Mouse (Mus musculus): Measurements from ENCODE around the gene Fzd7. TPM values are rescaled to one million over a fixed set of nuclear protein-coding genes. Genes with fewer than 3 reads are reported as not detected.

Gene Fzd7
- polyA plus RNA-seq, 1 experiment from 2014 or later = 4.2 TPM

GRCm38 (mm10) chr1:59475618-59476017 is 6.6 kb upstream of the Fzd7 start:
- Histone ChIP-seq H3K27ac (replicated peaks; ENCODE audit: low read depth, low read length) (no peak overlapping the region), H3K9me3 (ENCODE audit: control insufficient read depth, low read length) (no peaks in the 10 kb centered on the region), H3K4me3 (replicated peaks; ENCODE audit: low read depth, low read length) (no peak overlapping the region), H3K27me3 (ENCODE audit: control insufficient read depth, insufficient read depth, low read length) (no peaks in the 10 kb centered on the region; the same call in 1 of the 2 replicates), H3K36me3 (ENCODE audit: control insufficient read depth, insufficient read depth, low read length) (no peaks in the 10 kb centered on the region), H3K9ac (replicated peaks; ENCODE audit: low read length) (no peak overlapping the region), H3K4me2 (ENCODE audit: low read length) (no peak overlapping the region), H3K4me1 (ENCODE audit: control insufficient read depth, insufficient read depth, low read length) (no peaks in the 10 kb centered on the region)
- 51% methylated on average over 2 of the region's 2 CpGs for WGBS
- ATAC-seq (ENCODE audit: low FRiP score, low TSS enrichment) (no peak), DNase-seq (no peak)

GRCm38 (mm10) chr1:59478911-59479310 is 3.3 kb upstream of the Fzd7 start:
- 88% methylated on average over 3 of the region's 3 CpGs for WGBS
- H3K4me1 ChIP-seq (ENCODE audit: control insufficient read depth, insufficient read depth, low read length) = peaks cover 18% of the 10 kb centered on the region

GRCm38 (mm10) chr1:59480821-59481455 is 1.3 kb upstream of the Fzd7 start:
- WGBS = 2% methylated on average over 23 of the region's 23 CpGs
- Histone ChIP-seq H3K36me3 (ENCODE audit: control insufficient read depth, insufficient read depth, low read length) (no peaks in the 10 kb centered on the region), H3K4me2 (ENCODE audit: low read length) (peak overlapping the region; percentile 98), H3K4me3 (replicated peaks; ENCODE audit: low read depth, low read length) (peak overlapping the region; percentile 58), H3K9me3 (ENCODE audit: control insufficient read depth, low read length) (no peaks in the 10 kb centered on the region), H3K9ac (replicated peaks; ENCODE audit: low read length) (no peak overlapping the region), H3K4me1 (ENCODE audit: control insufficient read depth, insufficient read depth, low read length) (peaks cover 22% of the 10 kb centered on the region), H3K27ac (replicated peaks; ENCODE audit: low read depth, low read length) (peak overlapping the region; percentile 58), H3K27me3 (ENCODE audit: control insufficient read depth, insufficient read depth, low read length) (peaks cover 18% of the 10 kb centered on the region; the same call in 1 of the 2 replicates)
- DNase-seq (peak; percentile 27), ATAC-seq (ENCODE audit: low FRiP score, low TSS enrichment) (no peak)

More at GRCm38 (mm10) chr1:59478911-59479310, 3.3 kb upstream of the Fzd7 start:
- no peaks in the 10 kb centered on the region for H3K36me3 ChIP-seq (ENCODE audit: control insufficient read depth, insufficient read depth, low read length)
- ATAC-seq (ENCODE audit: low FRiP score, low TSS enrichment) = no peak
- H3K9ac ChIP-seq (replicated peaks; ENCODE audit: low read length) = no peak overlapping the region
- H3K27me3 ChIP-seq (ENCODE audit: control insufficient read depth, insufficient read depth, low read length) = peaks cover 14% of the 10 kb centered on the region; the same call in 1 of the 2 replicates
- no peak overlapping the region for H3K4me2 ChIP-seq (ENCODE audit: low read length)
- no peak overlapping the region for H3K4me3 ChIP-seq (replicated peaks; ENCODE audit: low read depth, low read length)
- DNase-seq = no peak
- H3K27ac ChIP-seq (replicated peaks; ENCODE audit: low read depth, low read length) = no peak overlapping the region
- H3K9me3 ChIP-seq (ENCODE audit: control insufficient read depth, low read length) = no peaks in the 10 kb centered on the region

- no peaks in the 10 kb centered on the region for H3K36me3 ChIP-seq (ENCODE audit: control insufficient read depth, insufficient read depth, low read length)
- DNase-seq (peak; percentile 96), ATAC-seq (ENCODE audit: low FRiP score, low TSS enrichment) (peak; percentile 94)
- peaks cover 22% of the 10 kb centered on the region for H3K4me1 ChIP-seq (ENCODE audit: control insufficient read depth, insufficient read depth, low read length)
- H3K4me2 ChIP-seq (ENCODE audit: low read length) = peak overlapping the region; percentile 98
- peak overlapping the region; percentile 58 for H3K4me3 ChIP-seq (replicated peaks; ENCODE audit: low read depth, low read length)
- H3K27ac ChIP-seq (replicated peaks; ENCODE audit: low read depth, low read length) = peak overlapping the region; percentile 66
- under 1% methylated on average over 57 of the region's 57 CpGs for WGBS
- peaks cover 18% of the 10 kb centered on the region; the same call in 1 of the 2 replicates for H3K27me3 ChIP-seq (ENCODE audit: control insufficient read depth, insufficient read depth, low read length)
- H3K9ac ChIP-seq (replicated peaks; ENCODE audit: low read length) = peak overlapping the region; percentile 55
- H3K9me3 ChIP-seq (ENCODE audit: control insufficient read depth, low read length) = no peaks in the 10 kb centered on the region
These were observed 550 bp upstream of the Fzd7 start for GRCm38 (mm10) chr1:59481456-59482291.

DNA sequence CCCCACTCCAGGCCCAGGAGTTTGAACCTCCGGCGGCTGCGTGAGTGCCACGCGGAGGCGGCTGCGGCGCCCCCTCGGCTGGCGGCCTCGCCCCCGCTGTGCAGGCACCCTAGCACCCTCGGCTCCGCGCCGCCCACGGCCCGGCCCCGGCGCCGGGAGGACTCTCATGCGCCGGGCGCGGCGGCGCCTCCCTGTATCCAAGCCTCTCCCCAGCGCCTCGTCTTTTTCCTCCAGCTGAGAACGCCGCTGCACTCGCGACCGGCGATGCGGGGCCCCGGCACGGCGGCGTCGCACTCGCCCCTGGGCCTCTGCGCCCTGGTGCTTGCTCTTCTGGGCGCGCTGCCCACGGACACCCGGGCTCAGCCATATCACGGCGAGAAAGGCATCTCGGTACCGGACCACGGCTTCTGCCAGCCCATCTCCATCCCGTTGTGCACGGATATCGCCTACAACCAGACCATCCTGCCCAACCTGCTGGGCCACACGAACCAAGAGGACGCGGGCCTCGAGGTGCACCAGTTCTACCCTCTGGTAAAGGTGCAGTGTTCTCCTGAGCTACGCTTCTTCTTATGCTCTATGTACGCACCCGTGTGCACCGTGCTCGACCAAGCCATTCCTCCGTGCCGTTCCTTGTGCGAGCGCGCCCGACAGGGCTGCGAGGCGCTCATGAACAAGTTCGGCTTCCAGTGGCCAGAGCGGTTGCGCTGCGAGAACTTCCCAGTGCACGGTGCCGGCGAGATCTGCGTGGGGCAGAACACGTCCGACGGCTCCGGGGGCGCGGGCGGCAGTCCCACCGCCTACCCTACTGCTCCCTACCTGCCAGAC is 684 bp downstream of the Fzd7 start:
- peak overlapping the region; percentile 98 for H3K4me2 ChIP-seq (ENCODE audit: low read length)
- H3K36me3 ChIP-seq (ENCODE audit: control insufficient read depth, insufficient read depth, low read length) = no peaks in the 10 kb centered on the region
- H3K4me3 ChIP-seq (replicated peaks; ENCODE audit: low read depth, low read length) = peak overlapping the region; percentile 58
- peaks cover 32% of the 10 kb centered on the region for H3K4me1 ChIP-seq (ENCODE audit: control insufficient read depth, insufficient read depth, low read length)
- H3K27me3 ChIP-seq (ENCODE audit: control insufficient read depth, insufficient read depth, low read length) = peaks cover 18% of the 10 kb centered on the region; the same call in 1 of the 2 replicates
- H3K9me3 ChIP-seq (ENCODE audit: control insufficient read depth, low read length) = no peaks in the 10 kb centered on the region
- peak; percentile 67 for DNase-seq
- peak; percentile 9; the same call in 1 of the 2 replicates for ATAC-seq (ENCODE audit: low FRiP score, low TSS enrichment)
- H3K9ac ChIP-seq (replicated peaks; ENCODE audit: low read length) = peak overlapping the region; percentile 55
- H3K27ac ChIP-seq (replicated peaks; ENCODE audit: low read depth, low read length) = peak overlapping the region; percentile 66; the same call in 1 of the 2 replicates
- WGBS = under 1% methylated on average over 88 of the region's 88 CpGs

DNA sequence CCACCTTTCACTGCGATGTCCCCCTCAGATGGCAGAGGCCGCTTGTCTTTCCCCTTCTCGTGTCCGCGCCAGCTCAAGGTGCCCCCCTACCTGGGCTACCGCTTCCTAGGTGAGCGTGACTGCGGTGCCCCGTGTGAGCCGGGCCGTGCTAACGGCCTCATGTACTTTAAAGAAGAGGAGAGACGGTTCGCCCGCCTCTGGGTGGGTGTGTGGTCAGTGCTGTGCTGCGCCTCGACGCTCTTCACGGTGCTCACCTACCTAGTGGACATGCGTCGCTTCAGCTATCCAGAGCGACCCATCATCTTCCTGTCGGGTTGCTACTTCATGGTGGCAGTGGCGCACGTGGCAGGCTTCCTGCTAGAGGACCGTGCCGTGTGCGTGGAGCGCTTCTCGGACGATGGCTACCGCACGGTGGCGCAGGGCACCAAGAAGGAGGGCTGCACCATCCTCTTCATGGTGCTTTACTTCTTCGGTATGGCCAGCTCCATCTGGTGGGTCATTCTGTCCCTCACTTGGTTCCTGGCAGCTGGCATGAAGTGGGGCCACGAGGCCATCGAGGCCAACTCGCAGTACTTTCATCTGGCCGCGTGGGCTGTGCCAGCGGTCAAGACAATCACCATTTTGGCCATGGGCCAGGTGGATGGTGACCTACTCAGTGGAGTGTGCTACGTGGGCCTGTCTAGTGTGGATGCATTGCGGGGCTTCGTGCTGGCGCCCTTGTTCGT is 1.5 kb downstream of the Fzd7 start:
- Histone ChIP-seq H3K9me3 (ENCODE audit: control insufficient read depth, low read length) (no peaks in the 10 kb centered on the region), H3K4me1 (ENCODE audit: control insufficient read depth, insufficient read depth, low read length) (peaks cover 34% of the 10 kb centered on the region), H3K27ac (replicated peaks; ENCODE audit: low read depth, low read length) (no peak overlapping the region)

DNA sequence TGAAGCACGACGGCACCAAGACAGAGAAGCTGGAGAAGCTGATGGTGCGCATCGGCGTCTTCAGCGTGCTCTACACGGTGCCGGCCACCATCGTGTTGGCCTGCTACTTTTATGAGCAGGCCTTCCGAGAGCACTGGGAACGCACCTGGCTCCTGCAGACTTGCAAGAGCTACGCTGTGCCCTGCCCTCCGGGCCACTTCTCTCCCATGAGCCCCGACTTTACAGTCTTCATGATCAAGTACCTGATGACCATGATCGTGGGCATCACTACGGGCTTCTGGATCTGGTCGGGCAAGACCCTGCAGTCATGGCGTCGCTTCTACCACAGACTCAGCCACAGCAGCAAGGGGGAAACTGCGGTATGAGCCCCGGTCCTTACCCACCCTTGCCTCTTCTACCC is 2.1 kb downstream of the Fzd7 start:
- Histone ChIP-seq H3K27ac (replicated peaks; ENCODE audit: low read depth, low read length) (peak overlapping the region; percentile 32), H3K4me2 (ENCODE audit: low read length) (peak overlapping the region; percentile 98), H3K27me3 (ENCODE audit: control insufficient read depth, insufficient read depth, low read length) (peaks cover 18% of the 10 kb centered on the region; the same call in 1 of the 2 replicates), H3K9ac (replicated peaks; ENCODE audit: low read length) (peak overlapping the region; percentile 28; the same call in 1 of the 2 replicates), H3K36me3 (ENCODE audit: control insufficient read depth, insufficient read depth, low read length) (no peaks in the 10 kb centered on the region), H3K4me1 (ENCODE audit: control insufficient read depth, insufficient read depth, low read length) (peaks cover 34% of the 10 kb centered on the region), H3K4me3 (replicated peaks; ENCODE audit: low read depth, low read length) (peak overlapping the region; percentile 58), H3K9me3 (ENCODE audit: control insufficient read depth, low read length) (no peaks in the 10 kb centered on the region)
- no peak for ATAC-seq (ENCODE audit: low FRiP score, low TSS enrichment)
- 8% methylated on average over 21 of the region's 21 CpGs for WGBS
- no peak for DNase-seq

More for the DNA sequence above, 1.5 kb downstream of the Fzd7 start:
- DNase-seq (peak; percentile 89), ATAC-seq (ENCODE audit: low FRiP score, low TSS enrichment) (peak; percentile 66)
- H3K36me3 ChIP-seq (ENCODE audit: control insufficient read depth, insufficient read depth, low read length) = no peaks in the 10 kb centered on the region
- H3K4me2 ChIP-seq (ENCODE audit: low read length) = peak overlapping the region; percentile 98
- peak overlapping the region; percentile 55 for H3K9ac ChIP-seq (replicated peaks; ENCODE audit: low read length)
- H3K27me3 ChIP-seq (ENCODE audit: control insufficient read depth, insufficient read depth, low read length) = peaks cover 18% of the 10 kb centered on the region; the same call in 1 of the 2 replicates
- H3K4me3 ChIP-seq (replicated peaks; ENCODE audit: low read depth, low read length) = peak overlapping the region; percentile 58
- WGBS = 1% methylated on average over 46 of the region's 46 CpGs

All from midbrain, embryonic 14.5 days (tissue).